Mouse (Mus musculus) heart, embryonic 13.5 days (tissue): ENCODE measurements around the gene Ino80e. TPM values are rescaled to one million over a fixed set of nuclear protein-coding genes. Genes with fewer than 3 reads are reported as not detected.

Experiments
- ATAC-seq: fragments of 200-750 bp; cut with Nextera tagmentation; 2 replicates; pipeline ENCODE4 v1.8.0; 2017; ENCODE audit warnings: moderate TSS enrichment; ENCODE audit not compliant: insufficient number of reproducible peaks, low FRiP score, low TSS enrichment; ENCODE audit errors: extremely low read depth
- H3K27ac ChIP-seq: fragments of 300-500 bp; sonication (generic); replicated peaks from 2 replicates; pipeline ENCODE4 v1.5.1; 2015; ENCODE audit warnings: moderate library complexity, mild to moderate bottlenecking, inconsistent platforms
- H3K27me3 ChIP-seq: fragments of 300-500 bp; sonication (generic); replicated peaks from 2 replicates; pipeline ENCODE4 v1.6.1; 2015; ENCODE audit warnings: mild to moderate bottlenecking, inconsistent platforms
- H3K36me3 ChIP-seq: fragments of 300-500 bp; sonication (generic); 2 replicates; pipeline ENCODE4 v1.6.1; 2015; ENCODE audit warnings: mild to moderate bottlenecking, inconsistent platforms
- H3K4me1 ChIP-seq: fragments of 300-500 bp; sonication (generic); 2 replicates; pipeline ENCODE4 v1.6.1; 2015; ENCODE audit warnings: inconsistent platforms
- H3K4me2 ChIP-seq: fragments of 300-500 bp; sonication (generic); 2 replicates; pipeline ENCODE4 v1.6.1; 2015; ENCODE audit warnings: inconsistent platforms, mild to moderate bottlenecking, moderate library complexity
- H3K4me3 ChIP-seq: fragments of 300-500 bp; sonication (generic); 2 replicates; pipeline ENCODE4 v1.5.1; 2015; ENCODE audit warnings: moderate library complexity, mild to moderate bottlenecking, inconsistent platforms
- H3K9ac ChIP-seq: fragments of 300-500 bp; sonication (generic); 2 replicates; pipeline ENCODE4 v1.6.1; 2015; ENCODE audit warnings: inconsistent platforms, mild to moderate bottlenecking, moderate library complexity
- H3K9me3 ChIP-seq: fragments of 300-500 bp; sonication (generic); 2 replicates; pipeline ENCODE4 v1.6.1; 2016; ENCODE audit warnings: inconsistent platforms
- WGBS: fragments of 180-500 bp; shearing (Covaris S2); methylation state at CpG from one replicate; pipeline ENCODE4 v1.1.7; 2015; ENCODE audit warnings: mixed read lengths; 5-methylcytosine and 5-hydroxymethylcytosine counted together
- polyA plus RNA-seq: library from polyadenylated mRNA; unstranded; fragments of >200 nt; fragmentation: Nextera tagmentation; extraction: Ambion mirVana; gene quantifications from 2 replicates; pipeline ENCODE4 v1.2.1, GENCODE M21; 2015

Ino80e gene
- polyA plus RNA-seq, 1 experiment from 2014 or later: 55.6 TPM

DNA sequence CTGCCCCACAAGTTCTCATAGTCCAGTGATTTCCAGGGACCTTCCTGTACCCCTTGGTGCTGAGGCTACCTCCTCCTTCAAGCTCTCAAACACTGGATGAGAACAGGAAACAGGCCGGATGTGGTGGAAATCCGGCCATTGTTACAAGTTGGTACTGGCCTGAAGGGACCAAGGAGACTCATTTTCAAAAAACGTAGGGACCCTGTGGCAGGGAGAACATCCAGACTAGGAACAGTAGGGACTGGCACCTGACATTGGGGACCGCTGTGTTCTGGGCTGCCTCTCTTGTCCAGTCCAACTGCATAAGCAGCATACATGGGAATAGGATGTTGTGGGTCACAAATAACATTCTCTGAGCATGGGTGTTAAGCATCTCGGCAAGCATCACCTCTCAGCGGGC lies 18.9 kb upstream of the Ino80e start:
- Histone ChIP-seq H3K4me2 (peak overlapping the region; percentile 100), H3K4me3 (peak overlapping the region; percentile 93), H3K27me3 (no peaks in the 10 kb centered on the region), H3K27ac (peak overlapping the region; percentile 98), H3K9ac (peak overlapping the region; percentile 98), H3K4me1 (peaks cover 47% of the 10 kb centered on the region), H3K36me3 (peaks cover 48% of the 10 kb centered on the region), H3K9me3 (no peaks in the 10 kb centered on the region)
- 63% methylated on average over 6 of the region's 6 CpGs for WGBS
- no peak for ATAC-seq

DNA sequence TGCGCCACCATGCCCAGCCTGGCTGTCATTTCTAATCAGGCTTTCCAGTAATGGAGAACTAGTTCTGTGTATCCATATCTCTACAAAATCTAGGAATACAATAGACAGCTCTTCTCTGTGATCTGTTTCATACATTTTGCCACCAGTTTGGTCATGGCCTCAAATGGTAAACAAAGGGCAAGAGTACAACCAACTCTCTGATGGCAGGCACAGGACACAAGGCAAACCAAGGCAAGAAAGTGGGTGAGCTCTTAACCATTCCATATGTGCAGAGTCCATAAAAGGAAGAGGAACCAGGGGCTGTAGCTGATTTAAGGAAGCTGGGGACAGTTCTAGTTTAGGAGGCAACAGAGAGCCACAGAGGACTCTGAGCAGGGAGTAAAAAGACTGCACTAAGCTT lies 15.1 kb upstream of the Ino80e start:
- Histone ChIP-seq H3K27ac (no peak overlapping the region), H3K36me3 (peaks cover 86% of the 10 kb centered on the region), H3K9me3 (no peaks in the 10 kb centered on the region), H3K27me3 (no peaks in the 10 kb centered on the region), H3K4me3 (no peak overlapping the region), H3K9ac (no peak overlapping the region), H3K4me1 (peaks cover 24% of the 10 kb centered on the region), H3K4me2 (no peak overlapping the region)
- 97% methylated on average over 1 of the region's 1 CpGs for WGBS
- no peak for ATAC-seq

DNA sequence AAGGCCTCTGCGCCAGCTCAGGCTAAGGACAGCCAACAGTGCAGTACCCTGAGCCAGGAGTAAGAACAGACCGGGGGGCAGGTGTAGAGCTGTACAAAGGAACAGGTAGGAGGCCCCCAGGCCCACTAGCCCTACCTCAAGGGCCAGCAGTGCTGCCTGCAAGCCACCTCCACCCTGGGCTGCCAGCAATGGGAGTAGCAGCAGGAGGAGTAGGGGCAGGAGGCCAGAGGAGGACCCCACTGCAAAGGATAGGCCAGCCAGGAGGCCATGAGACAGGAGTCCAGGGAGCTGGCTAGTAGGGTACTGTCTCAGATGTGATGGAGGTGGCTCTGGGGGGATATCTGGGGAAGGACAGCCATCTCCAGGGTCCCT lies 8.3 kb upstream of the Ino80e start:
- H3K9ac ChIP-seq: no peak overlapping the region
- H3K4me3 ChIP-seq: no peak overlapping the region
- H3K36me3 ChIP-seq: peaks cover 100% of the 10 kb centered on the region
- 0 out of 2 replicates have a peak, but pooled peaks cover 3% of the 10 kb centered on the region for H3K4me1 ChIP-seq
- no peaks in the 10 kb centered on the region for H3K9me3 ChIP-seq
- H3K4me2 ChIP-seq: no peak overlapping the region
- WGBS: 97% methylated on average over 2 of the region's 2 CpGs
- no peak for ATAC-seq
- no peaks in the 10 kb centered on the region for H3K27me3 ChIP-seq
- no peak overlapping the region for H3K27ac ChIP-seq

DNA sequence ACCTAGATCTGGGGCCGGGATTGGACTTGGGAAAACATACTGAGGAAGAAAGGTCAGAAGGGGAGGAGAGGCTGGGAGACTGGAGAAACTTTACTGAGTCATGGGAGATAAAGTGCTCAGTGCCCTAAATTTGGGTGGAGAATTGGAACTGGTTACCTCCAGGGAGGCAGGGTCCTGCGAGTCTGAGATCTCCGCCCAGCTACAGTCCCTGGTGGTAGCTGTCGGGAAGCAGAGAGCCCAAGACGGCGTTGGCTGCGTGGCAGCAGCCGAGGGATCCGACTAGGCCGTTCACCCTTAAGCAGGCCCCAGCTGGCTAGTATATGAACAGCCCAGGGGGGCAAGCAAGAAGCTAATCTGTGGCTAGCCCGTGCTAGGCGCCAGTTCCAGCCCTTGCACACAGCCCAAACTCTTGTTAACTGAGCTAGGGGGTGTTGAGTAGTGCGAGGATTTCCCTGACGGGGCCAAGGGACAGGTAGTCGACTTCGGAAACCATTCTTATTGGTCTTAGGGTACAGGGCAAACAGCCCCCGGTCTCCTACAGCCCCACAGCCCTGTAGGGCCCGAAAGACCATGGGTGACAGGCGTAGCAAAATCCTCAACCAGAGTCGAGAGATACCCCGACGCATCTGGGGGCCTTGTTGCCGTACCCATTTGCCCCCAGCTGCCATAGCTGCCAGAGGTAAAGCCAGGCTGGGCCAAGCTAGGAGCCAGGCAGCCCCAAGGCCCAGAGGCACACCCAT lies 7.8 kb upstream of the Ino80e start:
- Histone ChIP-seq H3K4me1 (0 out of 2 replicates have a peak, but pooled peaks cover 3% of the 10 kb centered on the region), H3K36me3 (peaks cover 100% of the 10 kb centered on the region), H3K27ac (no peak overlapping the region), H3K4me3 (no peak overlapping the region), H3K27me3 (no peaks in the 10 kb centered on the region), H3K9me3 (no peaks in the 10 kb centered on the region), H3K4me2 (no peak overlapping the region), H3K9ac (no peak overlapping the region)
- ATAC-seq: no peak
- WGBS: 88% methylated on average over 23 of the region's 23 CpGs

DNA sequence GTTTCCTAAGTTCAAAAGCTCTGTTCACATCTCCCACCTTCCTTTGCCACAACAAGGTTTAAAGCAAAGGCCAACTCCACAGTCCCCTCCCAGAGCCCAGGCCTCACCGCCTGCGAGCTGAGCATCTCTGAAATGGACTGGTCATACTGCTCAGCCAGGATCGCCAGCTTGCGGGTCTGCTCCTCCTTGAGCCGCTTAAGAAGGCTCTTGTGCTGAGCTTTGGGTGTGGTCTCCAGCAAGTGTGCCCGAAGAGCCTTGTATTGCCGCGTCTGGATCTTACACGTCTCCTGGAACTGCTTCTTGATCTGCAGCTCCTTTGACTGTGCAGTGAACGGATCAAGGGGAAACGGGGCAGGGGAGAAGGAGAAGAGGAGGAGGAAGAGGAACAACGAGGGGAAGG lies 5.8 kb upstream of the Ino80e start:
- Histone ChIP-seq H3K4me3 (no peak overlapping the region), H3K27me3 (no peaks in the 10 kb centered on the region), H3K27ac (no peak overlapping the region), H3K4me2 (no peak overlapping the region), H3K9me3 (no peaks in the 10 kb centered on the region), H3K9ac (no peak overlapping the region), H3K36me3 (peaks cover 95% of the 10 kb centered on the region), H3K4me1 (peaks cover 15% of the 10 kb centered on the region)
- 87% methylated on average over 12 of the region's 12 CpGs for WGBS
- no peak for ATAC-seq

DNA sequence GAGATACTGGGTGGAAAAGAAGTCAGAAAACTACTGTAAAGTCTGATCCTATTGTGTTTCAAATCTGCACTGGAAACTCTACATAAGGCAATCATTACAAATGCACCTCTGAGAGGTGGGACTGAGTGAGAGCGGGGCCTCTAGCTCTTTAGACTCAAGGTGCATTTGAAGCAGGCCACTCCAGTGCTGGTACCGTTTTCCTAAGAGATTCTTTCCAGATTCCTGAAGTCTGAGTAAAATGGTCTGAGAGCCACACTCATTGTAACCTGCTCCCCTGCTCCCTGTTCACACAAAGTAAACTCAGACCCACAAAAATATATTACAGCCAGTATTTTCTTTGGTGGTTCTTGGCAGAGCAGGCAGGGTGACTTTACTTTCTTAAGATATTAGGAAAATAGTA lies 5.4 kb upstream of the Ino80e start:
- Histone ChIP-seq H3K4me2 (no peak overlapping the region), H3K9ac (no peak overlapping the region), H3K4me1 (peaks cover 19% of the 10 kb centered on the region), H3K36me3 (peaks cover 91% of the 10 kb centered on the region), H3K4me3 (no peak overlapping the region), H3K9me3 (no peaks in the 10 kb centered on the region), H3K27ac (no peak overlapping the region), H3K27me3 (no peaks in the 10 kb centered on the region)
- 80% methylated on average over 2 of the region's 2 CpGs for WGBS
- no peak for ATAC-seq

DNA sequence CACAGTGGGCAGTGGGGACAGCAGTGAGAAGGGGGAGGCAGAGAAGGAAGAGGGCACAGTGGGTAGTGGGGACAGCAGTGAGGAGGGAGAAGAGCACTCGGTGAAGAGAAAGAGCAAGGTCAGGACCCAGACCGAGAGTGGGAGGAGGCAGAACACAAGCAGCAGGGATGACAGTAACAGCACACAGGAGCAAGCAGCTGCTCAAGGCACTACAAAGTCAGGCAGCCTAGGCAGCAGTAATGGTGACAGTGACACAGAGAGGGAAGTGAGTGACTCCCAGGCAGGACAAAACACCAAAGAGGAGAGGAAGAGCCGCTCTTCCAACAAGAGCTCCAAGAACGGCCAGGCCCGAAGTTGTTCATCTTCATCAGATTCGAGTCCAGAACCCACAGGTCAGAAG lies 1.6 kb upstream of the Ino80e start:
- Histone ChIP-seq H3K27me3 (no peaks in the 10 kb centered on the region), H3K4me1 (peaks cover 32% of the 10 kb centered on the region), H3K9me3 (no peaks in the 10 kb centered on the region), H3K36me3 (peaks cover 74% of the 10 kb centered on the region), H3K9ac (peak overlapping the region; percentile 86), H3K4me3 (peak overlapping the region; percentile 76), H3K4me2 (peak overlapping the region; percentile 80), H3K27ac (no peak overlapping the region; the same call in 1 of the 2 replicates)
- 67% methylated on average over 6 of the region's 6 CpGs for WGBS
- no peak for ATAC-seq

DNA sequence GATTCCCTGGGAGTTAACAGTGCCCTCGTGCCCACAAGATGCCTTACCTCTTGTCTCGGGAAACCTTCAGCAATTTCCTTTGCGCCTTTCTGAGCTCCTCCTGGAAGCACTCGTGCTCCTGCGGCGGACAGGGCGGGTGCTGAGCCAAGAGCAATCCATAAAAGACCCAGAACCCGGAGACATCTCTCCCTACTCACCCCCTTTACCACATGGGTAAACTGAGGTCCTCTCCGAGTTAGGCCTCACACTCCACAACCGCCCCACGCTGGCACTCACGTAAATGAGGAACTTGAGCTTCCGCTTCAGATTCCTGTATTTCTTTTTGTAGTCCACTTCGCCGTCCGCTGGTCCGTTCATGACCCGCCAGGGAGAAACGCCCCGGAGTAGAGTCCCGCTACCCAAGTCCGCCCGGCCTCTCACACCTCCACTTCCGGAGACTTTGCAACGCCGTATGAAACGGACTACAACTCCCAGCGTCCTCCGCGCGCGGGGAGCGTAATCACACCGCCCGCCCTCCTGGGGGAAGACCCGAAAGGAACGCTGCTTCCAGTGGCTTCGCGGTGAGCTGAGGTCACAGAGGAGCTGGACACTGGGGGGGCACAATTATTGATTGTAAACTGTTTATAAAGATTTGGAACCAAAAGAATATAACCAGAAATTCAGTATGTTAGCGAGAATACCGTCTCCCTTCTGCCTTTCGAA lies 597 bp downstream of the Ino80e start, which contains the start of gene Hirip3:
Gene Hirip3, plus strand, starts transcription at position 544 of the 702 bp plus-strand sequence.
- H3K27me3 ChIP-seq: no peaks in the 10 kb centered on the region
- H3K9me3 ChIP-seq: no peaks in the 10 kb centered on the region
- H3K4me3 ChIP-seq: peak within 1 kb of the TSS; percentile 76
- peak within 1 kb of the TSS; percentile 84 for H3K27ac ChIP-seq
- peaks cover 32% of the 10 kb centered on the region for H3K4me1 ChIP-seq
- H3K4me2 ChIP-seq: peak within 1 kb of the TSS; percentile 80
- peak within 1 kb of the TSS; percentile 86 for H3K9ac ChIP-seq
- WGBS: 1% methylated on average over 42 of the region's 42 CpGs
- peaks cover 74% of the 10 kb centered on the region for H3K36me3 ChIP-seq
- peak; percentile 86 for ATAC-seq

DNA sequence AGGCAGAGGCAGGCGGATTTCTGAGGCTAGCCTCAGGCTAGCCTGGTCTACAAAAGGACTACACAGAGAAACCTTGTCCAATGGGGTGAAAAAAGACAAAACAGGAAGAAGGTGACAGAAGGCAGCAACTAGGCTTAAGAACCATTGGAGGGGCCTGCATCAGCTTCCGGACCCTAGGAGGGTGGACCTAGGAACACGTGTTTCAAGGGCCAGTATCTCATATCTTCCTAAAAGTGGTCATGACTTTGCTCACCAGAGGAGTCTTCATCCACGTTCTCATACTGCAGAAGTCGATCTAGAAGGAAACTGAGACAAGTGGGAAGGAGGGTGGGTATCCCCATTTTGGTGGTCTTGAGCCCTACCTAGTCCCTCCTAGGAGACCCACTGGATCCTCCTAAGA lies 1.2 kb downstream of the Ino80e start:
- Histone ChIP-seq H3K4me2 (peak overlapping the region; percentile 80), H3K9ac (peak overlapping the region; percentile 86), H3K4me3 (peak overlapping the region; percentile 76), H3K9me3 (no peaks in the 10 kb centered on the region), H3K36me3 (peaks cover 74% of the 10 kb centered on the region), H3K27me3 (no peaks in the 10 kb centered on the region), H3K4me1 (peaks cover 31% of the 10 kb centered on the region), H3K27ac (peak overlapping the region; percentile 84)
- ATAC-seq: no peak
- 51% methylated on average over 5 of the region's 5 CpGs for WGBS

DNA sequence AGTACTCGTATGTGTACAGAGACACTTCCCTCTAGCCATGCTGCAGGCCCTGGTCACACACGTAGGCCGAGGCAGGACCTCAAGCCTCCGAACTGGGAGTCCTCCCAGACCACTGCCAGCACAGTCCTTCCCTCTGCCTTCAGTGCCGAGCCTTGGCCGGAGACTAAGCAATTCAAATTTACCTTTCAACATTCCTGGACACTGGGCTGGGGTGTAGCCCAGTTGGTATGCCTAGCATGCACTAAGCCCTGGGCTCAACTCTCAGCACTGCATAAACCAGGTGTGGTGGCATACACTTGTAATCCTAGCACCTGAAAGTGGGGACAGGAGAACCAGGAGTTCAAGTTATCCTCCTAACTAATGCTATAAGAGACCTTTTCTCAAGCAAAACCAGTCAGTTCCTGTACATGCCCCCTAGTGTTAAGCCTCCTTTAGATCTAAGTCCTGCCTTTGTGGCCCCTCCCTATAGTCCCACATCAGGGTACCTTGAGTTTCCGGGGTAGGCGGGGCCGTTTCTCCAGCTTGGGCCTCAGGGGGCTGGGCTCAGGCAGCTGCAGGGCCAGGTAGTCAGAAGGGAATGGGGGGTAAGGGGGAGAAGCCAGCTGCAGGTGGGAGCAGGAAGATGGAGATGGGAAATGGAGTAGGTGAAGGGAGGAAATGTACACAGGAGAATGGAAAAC lies 5.3 kb downstream of the Ino80e start:
- no peak overlapping the region for H3K27ac ChIP-seq

DNA sequence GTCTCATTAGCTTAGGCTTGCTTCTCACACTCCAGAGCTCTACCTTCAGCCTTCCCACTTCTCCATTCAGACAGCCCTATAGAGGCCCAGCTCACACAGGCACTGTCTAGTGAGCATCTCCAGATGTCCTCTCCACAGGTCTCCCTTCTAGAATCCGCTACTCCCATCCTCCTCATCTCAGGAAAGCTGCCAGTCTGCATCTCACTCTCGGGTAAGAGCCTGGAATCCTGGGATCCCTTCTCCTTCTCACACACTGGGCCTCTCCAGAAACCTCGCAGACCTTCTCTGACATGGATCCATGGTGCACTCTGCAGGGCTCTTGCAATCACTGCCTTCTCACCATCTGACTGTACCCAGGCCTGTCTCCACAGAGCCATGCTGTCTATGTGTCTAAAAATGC lies 6.5 kb downstream of the Ino80e start:
- no peaks in the 10 kb centered on the region for H3K9me3 ChIP-seq
- H3K27ac ChIP-seq: no peak overlapping the region
- WGBS: 78% methylated on average over 3 of the region's 3 CpGs
- no peak for ATAC-seq
- 0 out of 2 replicates have a peak overlapping the region, but pooled peaks have one; percentile 14 for H3K9ac ChIP-seq
- no peak overlapping the region for H3K4me3 ChIP-seq
- H3K36me3 ChIP-seq: peaks cover 92% of the 10 kb centered on the region
- peaks cover 5% of the 10 kb centered on the region for H3K27me3 ChIP-seq
- H3K4me2 ChIP-seq: no peak overlapping the region
- H3K4me1 ChIP-seq: peaks cover 8% of the 10 kb centered on the region

More for the DNA sequence above, 5.3 kb downstream of the Ino80e start:
- no peaks in the 10 kb centered on the region for H3K27me3 ChIP-seq
- 81% methylated on average over 9 of the region's 9 CpGs for WGBS
- H3K36me3 ChIP-seq: peaks cover 90% of the 10 kb centered on the region
- H3K4me1 ChIP-seq: peaks cover 12% of the 10 kb centered on the region
- no peak overlapping the region for H3K4me2 ChIP-seq
- H3K9ac ChIP-seq: no peak overlapping the region
- ATAC-seq: no peak
- H3K9me3 ChIP-seq: no peaks in the 10 kb centered on the region
- H3K4me3 ChIP-seq: no peak overlapping the region
